Mouse (Mus musculus) embryonic facial prominence, embryonic 14.5 days (tissue): ENCODE data around the gene Mmp25. TPM values are rescaled to one million over a fixed set of nuclear protein-coding genes. Genes with fewer than 3 reads are reported as not detected.

Experiments used
- ATAC-seq: fragments of 200-750 bp; cut with Nextera tagmentation; 2 replicates; pipeline ENCODE4 v1.8.0; 2017; ENCODE audit warnings: low read depth, moderate number of reproducible peaks, moderate TSS enrichment
- DNase-seq: peaks from one replicate; pipeline ENCODE4 v3.0.0-alpha.2; 2015; ENCODE audit warnings: low spot score
- H3K27ac ChIP-seq: fragments of 300-500 bp; sonication (generic); replicated peaks from 2 replicates; pipeline ENCODE4 v1.5.1; 2014; ENCODE audit warnings: low read depth, mild to moderate bottlenecking, low read length, moderate library complexity
- H3K27me3 ChIP-seq: fragments of 300-500 bp; sonication (generic); replicated peaks from 2 replicates; pipeline ENCODE4 v1.6.1; 2014; ENCODE audit warnings: low read length; ENCODE audit not compliant: control insufficient read depth, insufficient read depth
- H3K36me3 ChIP-seq: fragments of 300-500 bp; sonication (generic); 2 replicates; pipeline ENCODE4 v1.6.1; 2014; ENCODE audit warnings: low read length, mixed read lengths; ENCODE audit not compliant: control insufficient read depth, insufficient read depth
- H3K4me1 ChIP-seq: fragments of 300-500 bp; sonication (generic); 2 replicates; pipeline ENCODE4 v1.6.1; 2014; ENCODE audit warnings: antibody characterized with exemption, low read length; ENCODE audit not compliant: control insufficient read depth, insufficient read depth
- H3K4me2 ChIP-seq: fragments of 300-500 bp; sonication (generic); 2 replicates; pipeline ENCODE4 v1.6.1; 2014; ENCODE audit warnings: low read depth, mild to moderate bottlenecking, low read length, moderate library complexity, mixed read lengths
- H3K4me3 ChIP-seq: fragments of 300-500 bp; sonication (generic); 2 replicates; pipeline ENCODE4 v1.5.1; 2014; ENCODE audit warnings: low read depth, mild to moderate bottlenecking, low read length
- H3K9ac ChIP-seq: fragments of 300-500 bp; sonication (generic); 2 replicates; pipeline ENCODE4 v1.6.1; 2014; ENCODE audit warnings: low read depth, mild to moderate bottlenecking, low read length, moderate library complexity, mixed read lengths
- H3K9me3 ChIP-seq: fragments of 300-500 bp; sonication (generic); 2 replicates; pipeline ENCODE4 v1.6.1; 2016; ENCODE audit warnings: low read length; ENCODE audit not compliant: control insufficient read depth
- WGBS: fragments of 180-500 bp; shearing (Covaris S2); extraction: QIAGEN DNeasy Blood & Tissue Kit; methylation state at CpG from one replicate; pipeline ENCODE4 v1.1.7; 2014; 5-methylcytosine and 5-hydroxymethylcytosine counted together
- polyA plus RNA-seq: library from polyadenylated mRNA; unstranded; fragments of >200 nt; fragmentation: Nextera tagmentation; extraction: Ambion mirVana; gene quantifications from 2 replicates; pipeline ENCODE4 v1.2.1, GENCODE M21; 2014

Gene Mmp25
- 0.90 and 1.4 TPM in 2 replicates for polyA plus RNA-seq

- Histone ChIP-seq H3K4me1 (0 out of 2 replicates have a peak, but pooled peaks cover 3% of the 10 kb centered on the region), H3K4me3 (peak within 1 kb of the TSS; percentile 46), H3K9ac (peak within 1 kb of the TSS; percentile 59), H3K4me2 (peak within 1 kb of the TSS; percentile 83), H3K9me3 (0 out of 2 replicates have a peak, but pooled peaks cover 5% of the 10 kb centered on the region), H3K27me3 (peaks cover 33% of the 10 kb centered on the region), H3K27ac (no peak within 1 kb of the TSS), H3K36me3 (no peaks in the 10 kb centered on the region)
- peak; percentile 17 for DNase-seq
- WGBS = under 1% methylated on average over 48 of the region's 58 CpGs
- ATAC-seq = peak; percentile 33; the same call in 1 of the 2 replicates
These were observed at the start of gene Mmp25 for GRCm38 (mm10) chr17:23644613-23645495. Gene Mmp25 (minus strand): TSS chr17:23645277.

- DNase-seq (no peak), ATAC-seq (no peak)
- WGBS = 46% methylated on average over 1 of the region's 1 CpGs
- Histone ChIP-seq H3K9ac (no peak overlapping the region), H3K4me2 (no peak overlapping the region), H3K4me3 (no peak overlapping the region), H3K9me3 (no peaks in the 10 kb centered on the region), H3K27me3 (peaks cover 16% of the 10 kb centered on the region), H3K36me3 (no peaks in the 10 kb centered on the region), H3K4me1 (no peaks in the 10 kb centered on the region), H3K27ac (no peak overlapping the region)
These were observed 49.4 kb upstream of the Mmp25 start for GRCm38 (mm10) chr17:23694491-23694890.

- peaks cover 55% of the 10 kb centered on the region for H3K27me3 ChIP-seq
- peak within 1 kb of the TSS; percentile 33 for H3K4me2 ChIP-seq
- H3K36me3 ChIP-seq = no peaks in the 10 kb centered on the region
- DNase-seq (peak; percentile 82), ATAC-seq (peak; percentile 93)
- no peaks in the 10 kb centered on the region for H3K9me3 ChIP-seq
- H3K9ac ChIP-seq = peak within 1 kb of the TSS; percentile 53
- H3K27ac ChIP-seq = peak within 1 kb of the TSS; percentile 44
- H3K4me1 ChIP-seq = peaks cover 15% of the 10 kb centered on the region
- peak within 1 kb of the TSS; percentile 26 for H3K4me3 ChIP-seq
- WGBS = 13% methylated on average over 15 of the region's 15 CpGs
These were observed 39.0 kb upstream of the Mmp25 start, which contains the start of gene Cldn9 for GRCm38 (mm10) chr17:23683856-23684672. Gene Cldn9 (minus strand): TSS chr17:23684026.

DNA sequence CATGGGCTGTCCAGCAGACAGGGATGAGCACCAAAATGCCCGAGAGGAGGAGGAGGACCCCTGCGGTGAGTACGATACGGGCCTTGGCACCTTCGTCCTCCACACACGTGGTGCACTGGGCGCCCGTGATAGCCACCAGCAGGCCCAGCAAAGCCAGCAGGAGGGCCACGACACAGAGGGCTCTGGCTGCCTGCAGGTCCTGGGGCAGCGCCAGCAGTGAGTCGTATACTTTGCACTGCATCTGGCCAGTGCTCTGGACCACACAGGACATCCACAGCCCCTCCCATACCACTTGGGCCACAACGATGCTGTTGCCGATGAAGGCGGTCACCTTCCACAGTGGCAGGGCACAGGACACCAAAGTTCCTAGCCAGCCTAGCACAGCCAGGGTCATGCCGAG is 38.1 kb upstream of the Mmp25 start:
- Histone ChIP-seq H3K9me3 (no peaks in the 10 kb centered on the region), H3K27ac (peak overlapping the region; percentile 44; the same call in 1 of the 2 replicates), H3K9ac (peak overlapping the region; percentile 53), H3K27me3 (peaks cover 64% of the 10 kb centered on the region), H3K4me2 (peak overlapping the region; percentile 33), H3K4me3 (peak overlapping the region; percentile 26), H3K36me3 (no peaks in the 10 kb centered on the region), H3K4me1 (peaks cover 15% of the 10 kb centered on the region)
- WGBS = 29% methylated on average over 14 of the region's 15 CpGs
- DNase-seq (no peak), ATAC-seq (no peak)

DNA sequence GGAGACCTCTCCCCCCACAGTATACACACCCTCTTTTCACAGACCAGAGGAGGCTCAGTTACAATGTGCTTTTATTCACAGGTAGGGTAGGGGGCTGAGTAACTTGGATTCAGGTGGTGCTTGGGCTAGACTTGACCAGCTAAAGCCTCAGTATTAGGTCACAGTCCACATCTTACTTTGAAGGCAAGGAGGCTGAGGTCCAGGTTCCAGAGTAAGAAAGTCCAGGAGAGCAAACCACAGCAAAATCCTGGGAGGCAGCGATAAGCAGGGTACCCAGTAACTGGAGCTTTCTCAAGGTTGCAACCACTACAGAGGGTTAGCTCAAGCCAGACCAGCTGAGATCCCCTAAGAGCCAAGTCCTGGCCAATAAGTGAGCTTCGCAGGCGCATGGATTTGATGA is 37.5 kb upstream of the Mmp25 start:
- WGBS = 76% methylated on average over 3 of the region's 3 CpGs
- no peak for ATAC-seq
- H3K27ac ChIP-seq = no peak overlapping the region
- H3K4me3 ChIP-seq = peak overlapping the region; percentile 26
- H3K4me2 ChIP-seq = peak overlapping the region; percentile 33
- H3K36me3 ChIP-seq = no peaks in the 10 kb centered on the region
- H3K27me3 ChIP-seq = peaks cover 67% of the 10 kb centered on the region
- peak overlapping the region; percentile 53 for H3K9ac ChIP-seq
- DNase-seq = no peak
- no peaks in the 10 kb centered on the region for H3K9me3 ChIP-seq
- H3K4me1 ChIP-seq = peaks cover 17% of the 10 kb centered on the region

DNA sequence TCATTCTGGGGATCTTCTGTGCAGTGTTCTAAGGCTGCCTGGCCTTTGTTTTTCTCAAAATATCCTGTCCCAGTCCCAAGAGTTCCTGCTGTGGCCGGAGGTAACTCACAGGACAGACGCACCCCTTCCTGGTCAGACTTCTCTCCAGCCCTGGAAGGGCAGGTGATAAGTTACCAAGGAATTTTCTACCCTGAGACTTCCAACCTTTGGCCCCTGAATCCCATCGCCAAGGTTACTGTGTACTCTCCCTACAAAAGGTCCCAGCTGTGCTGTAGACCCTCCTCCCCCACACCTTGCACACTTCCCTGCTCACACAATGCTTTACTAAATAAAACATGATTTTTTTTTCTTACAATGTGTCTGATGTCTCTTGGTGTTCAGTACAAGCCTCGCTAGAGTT is 37.0 kb upstream of the Mmp25 start:
- no peaks in the 10 kb centered on the region for H3K36me3 ChIP-seq
- 68% methylated on average over 4 of the region's 4 CpGs for WGBS
- peaks cover 19% of the 10 kb centered on the region for H3K4me1 ChIP-seq
- peak overlapping the region; percentile 26 for H3K4me3 ChIP-seq
- peak overlapping the region; percentile 33; the same call in 1 of the 2 replicates for H3K4me2 ChIP-seq
- H3K9ac ChIP-seq = no peak overlapping the region
- no peak for ATAC-seq
- no peak for DNase-seq
- no peaks in the 10 kb centered on the region for H3K9me3 ChIP-seq
- peaks cover 67% of the 10 kb centered on the region for H3K27me3 ChIP-seq
- H3K27ac ChIP-seq = no peak overlapping the region

GRCm38 (mm10) chr17:23681086-23681485 is 36.0 kb upstream of the Mmp25 start:
- no peak for ATAC-seq
- H3K4me3 ChIP-seq = no peak overlapping the region
- 75% methylated on average over 10 of the region's 10 CpGs for WGBS
- peak overlapping the region; percentile 6; the same call in 1 of the 2 replicates for H3K4me2 ChIP-seq
- H3K36me3 ChIP-seq = no peaks in the 10 kb centered on the region
- no peak overlapping the region for H3K27ac ChIP-seq
- no peaks in the 10 kb centered on the region for H3K9me3 ChIP-seq
- H3K4me1 ChIP-seq = peaks cover 24% of the 10 kb centered on the region
- no peak overlapping the region for H3K9ac ChIP-seq
- H3K27me3 ChIP-seq = peaks cover 76% of the 10 kb centered on the region
- DNase-seq = no peak

- Histone ChIP-seq H3K9ac (peak overlapping the region; percentile 19; the same call in 1 of the 2 replicates), H3K4me3 (peak overlapping the region; percentile 32), H3K9me3 (no peaks in the 10 kb centered on the region), H3K4me2 (peak overlapping the region; percentile 48), H3K27me3 (peaks cover 78% of the 10 kb centered on the region), H3K27ac (no peak overlapping the region), H3K36me3 (no peaks in the 10 kb centered on the region), H3K4me1 (peaks cover 31% of the 10 kb centered on the region)
- no peak for DNase-seq
- no peak for ATAC-seq
- WGBS = 72% methylated on average over 9 of the region's 9 CpGs
These were observed 35.3 kb upstream of the Mmp25 start for GRCm38 (mm10) chr17:23680336-23680735.
